Mouse (Mus musculus): ENCODE results near the gene Smpd1.

Smpd1 gene

DNA sequence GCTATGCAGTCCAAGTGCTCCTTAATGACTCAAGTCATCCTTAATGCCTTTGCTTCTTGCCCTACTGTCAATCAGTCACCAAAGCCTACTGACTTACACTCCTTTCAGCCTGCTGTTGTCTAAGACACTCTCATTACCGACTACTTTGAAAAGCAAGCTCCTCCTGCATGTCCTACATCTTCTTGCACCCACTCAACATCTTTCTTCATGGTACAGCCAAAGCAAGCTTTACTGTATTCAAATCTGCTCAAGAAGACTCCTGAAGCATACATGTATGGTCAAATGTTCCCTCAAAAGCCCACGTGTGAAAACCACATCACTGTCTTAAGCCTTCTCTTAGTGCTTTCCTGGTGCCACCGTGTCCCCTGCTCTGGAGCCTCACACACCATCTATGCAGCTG, 9.2 kb downstream of the Smpd1 start:
- DNase-seq = no peak

DNA sequence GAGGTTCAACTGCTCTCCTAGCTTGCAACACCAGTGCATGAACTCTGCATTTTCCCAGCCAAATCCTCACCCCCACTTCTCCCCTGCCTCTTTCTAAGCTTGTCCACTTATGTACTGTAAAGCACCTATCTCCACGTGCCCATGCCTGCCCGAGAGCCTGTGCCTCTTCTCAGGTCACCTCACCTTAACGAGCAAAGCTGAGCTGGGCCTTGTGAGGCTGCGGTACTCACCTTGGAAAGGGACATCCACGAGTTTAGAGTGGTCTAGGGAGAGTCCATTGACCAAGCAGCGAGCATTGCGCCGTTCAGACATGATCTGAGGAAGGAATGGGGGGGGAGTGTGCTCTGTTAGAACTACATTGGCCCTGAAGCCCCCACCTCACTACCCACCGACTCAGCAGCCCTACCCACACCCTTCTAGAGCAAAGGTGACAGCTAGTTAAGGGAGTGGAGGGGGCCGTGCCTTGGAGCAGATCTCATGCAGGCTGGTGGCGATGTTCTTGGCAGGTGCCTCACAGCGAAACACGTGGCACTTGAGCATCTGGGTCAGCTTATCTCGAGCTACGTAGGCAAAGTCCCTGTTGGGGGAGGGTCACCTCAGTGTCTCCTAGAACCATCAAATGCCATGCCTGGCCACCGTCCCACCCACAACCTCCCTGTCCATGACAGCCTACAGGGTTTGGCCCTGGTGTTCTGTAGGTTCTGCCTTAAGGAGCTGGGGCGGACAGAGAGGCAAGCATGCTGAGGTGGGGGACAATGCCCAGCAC, 11.1 kb downstream of the Smpd1 start:
- DNase-seq = no peak

DNA sequence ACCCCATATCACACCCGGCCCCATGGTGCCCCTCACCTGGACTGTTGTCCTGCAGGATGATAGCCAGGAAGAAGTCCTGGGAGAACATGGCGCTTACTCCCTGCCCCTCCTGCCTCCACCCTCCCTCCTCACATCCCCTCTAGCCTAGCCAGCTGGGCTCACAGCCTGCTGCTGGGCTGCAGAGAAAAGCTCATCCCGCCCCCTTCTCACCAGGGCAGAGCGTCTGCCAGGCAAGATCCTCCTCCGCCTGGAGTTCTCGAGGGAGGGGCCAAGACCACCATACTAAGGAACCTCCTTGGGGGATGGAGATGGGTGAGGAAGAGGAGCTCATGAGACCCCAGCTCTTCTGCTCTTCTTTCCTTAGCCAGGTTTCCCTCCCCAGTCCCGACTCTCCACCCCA, 14.4 kb downstream of the Smpd1 start:
- DNase-seq = peak; percentile 62

DNA sequence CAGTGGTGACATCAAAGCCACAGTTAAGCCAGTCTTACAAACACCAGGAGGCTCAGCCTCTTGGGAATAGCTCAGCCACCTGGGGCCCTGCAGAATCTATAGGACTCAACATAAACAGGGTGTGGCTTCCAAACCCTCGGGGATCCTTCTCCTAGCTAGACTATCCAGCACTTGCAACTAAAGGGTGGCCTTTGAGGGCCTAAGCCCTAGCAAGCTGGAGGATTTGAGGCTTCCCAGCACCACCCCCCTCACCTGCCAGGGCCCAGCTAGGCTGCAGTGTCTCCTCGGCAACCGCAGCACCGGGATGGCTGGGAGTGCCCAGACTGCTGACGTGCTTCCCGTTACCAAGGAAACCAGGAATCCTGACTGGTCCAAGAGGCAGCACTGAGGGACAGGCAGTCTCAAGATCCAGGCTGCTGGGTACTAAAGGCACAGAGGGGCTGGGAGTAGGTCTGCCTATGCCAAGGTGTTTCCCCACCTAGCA, 14.9 kb downstream of the Smpd1 start:
- peak; percentile 85 for DNase-seq

DNA sequence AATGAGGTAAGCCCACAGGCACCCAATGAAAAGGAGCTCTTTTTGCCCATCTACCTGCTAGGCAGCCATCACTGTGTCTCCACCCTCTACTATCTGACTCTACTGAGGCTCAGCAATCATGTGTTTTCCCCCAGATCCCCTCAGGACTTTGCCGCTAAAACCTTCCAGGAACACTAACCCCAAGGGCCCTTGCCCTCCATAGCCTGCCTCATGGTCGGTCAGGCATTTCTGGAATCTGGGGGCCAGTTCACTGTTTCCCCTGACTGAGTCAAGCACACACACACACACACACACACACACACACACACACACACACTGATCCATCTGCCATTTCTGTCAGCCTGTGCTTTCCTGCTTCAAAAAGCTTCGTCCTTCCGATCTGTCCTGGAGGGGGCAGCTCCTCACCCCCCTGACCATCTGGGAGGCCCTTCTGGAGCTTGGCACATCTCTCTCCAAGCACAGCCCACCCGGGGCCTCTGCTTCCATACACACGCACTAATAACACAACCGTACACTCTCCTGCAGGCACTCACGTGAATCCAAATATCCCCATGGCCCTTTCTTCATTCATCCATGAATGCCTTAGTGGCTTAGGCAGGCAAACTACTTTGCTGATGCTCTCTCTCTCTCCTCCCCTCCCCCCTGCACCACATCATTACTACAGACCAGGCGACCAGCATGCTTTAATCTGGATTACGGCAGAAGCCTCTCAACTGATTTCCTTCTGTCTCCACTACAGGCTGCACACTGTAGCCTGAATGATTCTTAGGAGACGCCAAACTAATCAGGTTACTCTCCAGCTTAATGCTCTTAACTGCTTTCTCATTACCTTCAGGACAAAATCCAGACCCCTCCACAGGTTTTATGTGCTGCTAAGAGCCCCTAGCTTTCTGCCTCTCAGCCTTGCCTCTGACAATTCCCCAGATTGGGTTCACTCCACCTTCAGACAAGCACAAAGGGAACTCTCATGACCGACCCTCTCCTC, 15.6 kb downstream of the Smpd1 start:
- peak; percentile 89 for DNase-seq

DNA sequence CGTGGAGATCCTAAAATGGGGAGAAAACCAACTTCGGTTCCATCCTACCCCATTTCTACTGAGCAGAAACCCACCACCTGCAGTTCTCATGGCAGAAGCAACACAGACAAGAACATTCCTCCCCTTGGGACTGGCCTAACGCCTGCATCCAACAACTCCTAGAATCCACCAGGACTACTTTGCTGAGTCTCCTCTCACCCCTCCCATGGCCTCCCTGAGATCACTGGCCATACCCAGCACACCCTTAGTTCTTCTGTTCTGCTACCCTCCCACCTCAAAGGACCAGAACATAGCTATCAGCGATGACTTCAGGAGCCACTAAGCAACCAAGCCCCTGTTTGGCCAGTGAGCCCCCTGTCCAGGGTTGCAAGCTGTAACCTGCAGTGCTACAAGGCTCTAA, 16.6 kb downstream of the Smpd1 start:
- no peak for DNase-seq

DNA sequence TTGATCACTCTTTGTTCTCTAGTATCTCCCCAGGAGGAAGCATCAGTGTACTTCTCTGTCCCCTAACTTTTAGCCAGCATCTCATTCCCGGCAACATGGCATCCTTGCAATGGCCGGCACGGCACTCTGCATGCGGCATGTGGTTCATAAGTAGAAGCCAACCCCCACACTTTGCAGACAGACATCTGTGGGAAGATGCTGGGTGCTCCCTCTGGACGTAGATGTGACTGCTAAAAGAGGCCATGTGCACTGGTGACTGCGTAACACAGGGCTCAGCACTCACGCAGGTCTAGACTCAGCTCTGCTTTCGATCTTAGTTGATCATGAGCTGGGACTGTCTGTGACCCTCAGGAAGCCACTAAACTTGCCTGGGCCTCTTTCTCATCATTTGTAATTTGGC, 18.8 kb downstream of the Smpd1 start:
- DNase-seq = no peak

DNA sequence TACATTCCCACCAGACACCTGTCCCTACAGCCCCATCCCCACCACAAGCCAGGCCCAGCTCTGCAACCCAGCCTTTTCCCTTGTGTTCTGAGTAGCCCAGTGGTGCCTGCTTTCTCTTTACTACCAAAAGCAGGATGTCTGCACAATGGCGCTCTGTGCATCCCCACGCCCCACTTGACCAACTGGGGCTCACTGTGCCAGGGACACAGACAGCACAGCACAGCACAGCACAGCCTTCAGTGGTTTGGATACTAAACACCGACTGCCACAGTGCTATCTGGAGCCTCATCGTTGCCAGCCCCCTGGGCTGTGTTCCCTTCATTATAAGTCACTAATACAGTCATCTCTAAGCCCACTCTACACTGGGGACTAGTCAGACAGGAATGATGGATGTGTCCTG, 20.4 kb downstream of the Smpd1 start:
- no peak for DNase-seq

DNA sequence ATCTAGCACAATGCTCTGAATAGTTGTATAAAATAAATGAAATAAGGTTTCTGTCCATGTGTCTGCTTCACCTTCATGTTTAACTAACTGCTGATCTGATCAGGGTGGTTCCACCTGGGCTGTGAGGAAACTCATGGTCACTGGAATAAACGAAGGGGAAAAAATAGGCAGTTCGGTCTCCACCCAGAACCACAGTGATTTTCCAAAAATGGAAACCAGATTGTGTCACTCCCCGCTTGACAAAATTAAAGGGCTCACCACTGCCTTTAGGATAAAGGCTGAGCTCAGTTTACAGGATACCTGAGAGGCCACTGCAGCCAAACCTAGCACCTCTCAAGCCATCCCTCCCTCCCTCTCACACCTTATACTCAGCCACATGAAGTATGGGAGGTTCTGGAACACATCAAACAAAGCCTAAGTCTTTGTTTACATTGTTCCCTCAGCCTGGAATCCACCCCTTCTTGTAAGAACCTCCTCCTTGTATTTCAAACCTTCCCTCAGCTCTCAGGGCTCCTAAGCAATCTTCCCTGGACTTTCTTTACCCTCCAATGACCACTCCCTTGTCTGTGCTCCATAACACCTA, 22.1 kb downstream of the Smpd1 start:
- DNase-seq = no peak

DNA sequence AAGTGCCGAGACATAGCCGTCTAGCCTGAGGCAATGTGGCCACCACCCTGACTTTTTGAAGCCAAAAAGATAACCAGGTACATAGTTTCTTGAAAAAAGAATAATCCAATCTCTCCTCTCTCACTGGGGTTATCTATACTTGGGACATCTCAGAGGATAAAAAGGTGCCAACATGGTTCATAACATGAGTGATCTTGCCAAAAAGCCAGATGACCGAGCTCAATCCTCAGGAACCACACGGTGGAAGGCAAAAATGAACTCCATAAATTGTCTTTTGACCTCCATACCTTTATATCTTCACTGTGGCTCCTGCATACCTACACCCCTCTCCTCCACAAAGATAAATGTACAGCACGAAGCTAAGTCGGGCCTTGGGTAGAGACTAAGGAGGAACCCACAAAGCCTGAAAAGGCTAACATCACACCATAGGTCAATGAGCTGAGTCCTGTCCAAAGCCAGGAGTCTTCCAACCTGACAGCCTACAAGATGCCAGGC, 23.3 kb downstream of the Smpd1 start:
- DNase-seq = no peak

DNA sequence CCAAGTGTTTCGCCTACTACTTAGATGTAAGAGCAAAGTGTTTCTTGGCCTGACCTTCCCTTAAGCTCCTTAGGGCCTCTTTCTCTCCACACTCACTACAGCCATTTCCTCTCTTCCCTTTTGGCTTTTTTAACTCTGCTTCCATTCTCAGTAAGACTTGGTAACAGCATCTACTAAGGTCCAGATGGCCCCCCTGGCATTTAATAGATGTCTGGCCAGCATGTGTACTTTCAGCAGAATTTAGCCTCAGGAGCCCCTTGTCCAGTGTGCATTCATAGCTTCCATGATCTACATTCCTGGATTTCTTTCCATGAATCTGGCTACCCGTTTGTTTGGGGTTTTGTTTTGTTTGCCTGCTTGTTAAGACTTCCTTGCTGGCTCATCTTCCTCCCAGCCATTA, 24.3 kb downstream of the Smpd1 start:
- DNase-seq = no peak

DNA sequence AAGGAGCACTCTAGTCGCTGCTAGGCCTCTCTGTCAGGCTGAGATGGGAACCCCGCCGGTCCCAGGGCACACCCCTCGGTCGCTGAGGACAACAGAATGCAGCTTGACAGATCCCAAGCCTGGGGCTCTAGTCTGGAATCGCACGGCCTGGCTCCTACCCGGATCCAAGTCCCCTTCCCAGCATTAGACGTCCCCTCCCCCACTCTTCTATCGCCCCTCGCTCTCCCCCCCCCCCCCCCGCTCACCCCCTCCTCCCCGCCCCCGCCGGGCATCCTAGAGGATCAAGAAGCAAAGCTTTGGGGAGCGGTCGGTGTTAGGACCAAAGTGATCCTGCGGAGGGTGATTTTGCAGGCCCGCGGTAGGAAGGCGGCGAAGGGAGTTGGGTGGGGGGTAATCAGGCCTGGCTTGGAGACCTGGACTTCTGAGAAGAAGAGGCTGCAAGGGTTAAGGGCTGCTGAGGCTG, 26.5 kb downstream of the Smpd1 start:
- peak; percentile 54 for DNase-seq

DNA sequence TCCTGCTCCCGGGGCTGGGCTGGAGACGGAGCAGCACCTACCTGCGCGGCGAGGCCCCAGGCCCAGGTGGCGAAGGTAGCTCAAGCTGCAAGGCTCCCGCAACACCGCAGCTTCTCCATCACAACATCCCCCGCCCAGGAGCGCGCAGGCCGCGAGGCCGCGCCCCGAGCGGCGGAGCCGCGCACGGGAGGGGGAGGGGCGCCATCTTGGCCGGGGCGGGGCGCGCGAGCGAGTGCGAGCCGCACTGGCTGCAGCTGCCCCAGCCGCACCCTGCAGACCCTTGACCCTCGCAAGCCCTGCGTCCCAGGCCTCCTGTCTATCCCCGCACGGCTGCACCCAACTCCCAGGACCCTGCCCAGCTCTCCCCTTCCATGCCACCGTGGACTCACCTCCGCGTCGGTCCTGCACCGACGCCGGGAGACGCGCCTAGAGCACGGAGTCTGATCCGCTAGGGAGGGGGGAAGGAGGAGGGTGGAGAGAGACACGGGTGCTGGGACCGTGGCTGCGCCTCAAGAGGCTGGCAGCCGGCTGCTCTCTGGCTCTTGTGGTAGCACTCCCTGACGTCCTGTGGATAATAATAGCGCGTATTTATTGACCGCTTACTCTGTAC, 27.0 kb downstream of the Smpd1 start, which contains the start of gene Apbb1:
Gene Apbb1, minus strand, starts transcription at position 560 of the 610 bp plus-strand sequence.
- peak; percentile 85 for DNase-seq

DNA sequence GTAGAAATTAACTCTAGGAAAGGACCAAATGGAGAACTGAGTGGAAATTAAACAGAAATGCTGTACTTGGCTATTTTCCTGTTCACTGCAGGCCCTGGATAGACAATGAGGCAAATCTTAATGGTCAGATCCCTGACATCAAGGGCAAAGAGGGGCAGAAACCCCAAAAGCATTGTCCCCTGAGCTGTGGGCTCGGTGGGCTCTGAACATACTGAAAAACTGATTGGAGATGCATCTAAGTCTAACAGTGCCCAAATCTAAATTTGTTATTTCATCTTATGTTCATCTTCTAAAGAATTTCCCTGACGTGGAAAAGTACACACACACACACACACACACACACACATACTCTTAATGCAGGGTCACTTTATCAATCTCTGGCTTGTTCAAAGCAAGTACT, 27.8 kb downstream of the Smpd1 start:
- no peak for DNase-seq

DNA sequence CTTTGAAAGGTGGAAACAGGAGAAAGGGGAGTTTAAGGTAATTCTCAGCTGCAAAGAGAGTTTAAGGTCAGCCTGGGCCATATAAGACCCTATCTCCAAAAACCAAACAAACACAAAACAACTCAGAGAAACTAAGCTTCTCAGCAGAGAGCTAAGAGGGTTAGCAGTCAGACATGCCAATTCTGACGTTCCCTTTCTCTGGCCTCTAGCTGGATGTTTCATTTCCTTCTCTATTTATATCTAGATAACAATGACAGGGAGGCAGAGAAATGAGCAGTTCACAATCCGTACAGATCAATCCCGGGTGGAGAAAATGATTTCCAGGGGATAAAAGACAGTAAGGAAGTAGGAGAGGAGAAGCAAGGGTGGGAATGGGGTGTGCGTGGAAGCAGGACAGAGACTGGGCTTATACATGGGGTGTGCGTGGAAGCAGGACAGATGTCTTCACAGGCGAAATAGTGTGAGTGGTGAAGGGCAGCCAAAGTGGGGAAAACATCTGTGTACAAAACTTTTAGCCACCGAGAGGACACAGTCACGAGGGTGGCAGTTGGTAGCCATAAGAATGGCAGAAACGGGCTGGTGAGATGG, 34.3 kb downstream of the Smpd1 start:
- no peak for DNase-seq

DNA sequence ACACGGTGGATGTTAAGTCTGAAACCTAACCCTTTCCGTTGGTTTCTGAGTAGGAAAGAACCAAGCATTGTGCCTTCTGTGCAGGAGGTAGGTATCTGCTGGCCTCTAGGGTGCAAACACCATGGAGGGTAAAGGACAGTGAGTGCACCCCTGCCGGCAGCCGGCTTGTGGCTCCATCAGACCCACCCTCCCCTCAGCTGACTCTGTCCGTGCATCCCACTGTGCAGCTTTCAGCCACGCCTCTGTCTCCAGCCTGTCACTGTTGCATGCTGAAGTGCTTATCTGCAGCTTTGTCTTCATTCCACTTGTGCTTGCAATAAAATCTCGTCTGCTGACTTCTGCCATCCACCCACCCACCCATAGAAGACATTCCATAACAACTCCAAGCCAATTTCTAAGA, 35.9 kb downstream of the Smpd1 start:
- no peak for DNase-seq

DNA sequence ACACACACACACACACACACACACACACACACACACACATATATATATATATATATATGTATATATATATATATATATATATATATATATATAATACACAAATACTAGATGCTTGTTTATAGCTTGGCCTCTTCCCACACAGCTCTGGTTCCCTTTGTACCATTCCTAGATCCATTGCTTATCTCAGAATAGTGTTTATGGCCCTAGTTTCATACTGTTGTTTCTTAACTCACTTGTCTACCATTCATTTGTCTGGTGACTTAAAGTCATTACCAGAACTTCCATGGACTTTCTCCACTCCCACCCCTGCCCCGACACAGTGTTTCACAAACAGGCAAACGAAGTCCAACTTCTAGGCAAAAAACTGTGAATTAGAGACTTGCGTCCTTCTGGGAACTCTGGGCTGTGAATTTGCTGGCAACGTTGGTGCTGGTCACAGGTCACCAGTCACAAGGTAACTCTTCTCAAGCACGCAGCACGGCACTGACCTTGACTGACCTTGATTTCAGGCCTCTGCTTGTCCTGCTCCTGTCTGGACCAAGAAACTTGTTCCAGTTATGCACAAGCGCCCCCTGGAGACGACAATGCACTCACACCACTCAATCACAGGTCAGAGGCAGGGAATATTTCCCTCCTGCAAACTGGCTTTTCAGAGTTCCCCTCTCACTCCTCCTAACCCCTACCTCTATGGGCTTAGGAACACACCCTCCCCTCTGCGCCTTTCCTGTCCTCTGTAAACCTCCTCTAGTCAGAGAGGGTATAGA, 48.9 kb downstream of the Smpd1 start:
- DNase-seq = peak; percentile 70
